Mouse (Mus musculus) lung, postnatal 36 days (tissue): ENCODE data around the gene Agxt.

Experiments
- DNase-seq: peaks from one replicate; pipeline ENCODE4 v3.0.0; 2022; ENCODE audit warnings: mixed read lengths

Gene Agxt

GRCm38 (mm10) chr1:93150907-93151661 lies 16.0 kb downstream of the Agxt start:
- DNase-seq = peak; percentile 52

GRCm38 (mm10) chr1:93157566-93157965 lies 22.5 kb downstream of the Agxt start:
- DNase-seq = peak; percentile 79

GRCm38 (mm10) chr1:93158916-93159315 lies 23.9 kb downstream of the Agxt start:
- peak; percentile 44 for DNase-seq

GRCm38 (mm10) chr1:93159566-93160500 lies 24.8 kb downstream of the Agxt start:
- peak; percentile 90 for DNase-seq

- peak; percentile 73 for DNase-seq
Observed at GRCm38 (mm10) chr1:93160501-93161133, 25.6 kb downstream of the Agxt start, which contains the start of gene 2310007B03Rik. TSS of gene 2310007B03Rik (minus strand) at chr1:93160948.

GRCm38 (mm10) chr1:93161350-93161749 lies 26.3 kb downstream of the Agxt start:
- DNase-seq = peak; percentile 53

- peak; percentile 66 for DNase-seq
Observed at GRCm38 (mm10) chr1:93161921-93162320, 26.9 kb downstream of the Agxt start.

GRCm38 (mm10) chr1:93162588-93162987 lies 27.5 kb downstream of the Agxt start:
- DNase-seq = peak; percentile 52

- peak; percentile 29 for DNase-seq
Observed at GRCm38 (mm10) chr1:93165447-93165846, 30.4 kb downstream of the Agxt start.

- peak; percentile 29 for DNase-seq
Observed at GRCm38 (mm10) chr1:93166346-93167079, 31.5 kb downstream of the Agxt start.

GRCm38 (mm10) chr1:93168295-93168775 lies 33.3 kb downstream of the Agxt start, which contains the start of gene Crocc2:
TSS of gene Crocc2 (plus strand) at chr1:93168725.
- DNase-seq = peak; percentile 42

GRCm38 (mm10) chr1:93173665-93174064 lies 38.6 kb downstream of the Agxt start:
- no peak for DNase-seq

GRCm38 (mm10) chr1:93174399-93174798 lies 39.4 kb downstream of the Agxt start:
- peak; percentile 88 for DNase-seq

GRCm38 (mm10) chr1:93175849-93176248 lies 40.8 kb downstream of the Agxt start:
- DNase-seq = no peak

- DNase-seq = peak; percentile 45
Observed at GRCm38 (mm10) chr1:93176525-93177332, 41.7 kb downstream of the Agxt start.

- no peak for DNase-seq
Observed at GRCm38 (mm10) chr1:93182281-93182680, 47.2 kb downstream of the Agxt start.

- DNase-seq = peak; percentile 35
Observed at GRCm38 (mm10) chr1:93184071-93184828, 49.2 kb downstream of the Agxt start.

- no peak for DNase-seq
Observed at GRCm38 (mm10) chr1:93190726-93191305, 55.8 kb downstream of the Agxt start.

GRCm38 (mm10) chr1:93194961-93195360 lies 59.9 kb downstream of the Agxt start:
- no peak for DNase-seq
